Mouse (Mus musculus) v-Abl transformed pro-B cells (cell line): ENCODE results near the gene Stxbp6.

ENCODE experiments used
- in situ Hi-C, 2 experiments: fragments of 400-800 bp; cut with MboI; formaldehyde crosslinking; loops; one replicate each; pipeline ENCODE4 v1.15.1; 2025; ENCODE audit not compliant: unreplicated experiment in 2 of 2

The Stxbp6 gene

GRCm38 (mm10) chr12:44840585-44840984 lies 233.9 kb downstream of the Stxbp6 start:
- in situ Hi-C loops: no loop called here

GRCm38 (mm10) chr12:44839594-44840373 lies 234.7 kb downstream of the Stxbp6 start:
- in situ Hi-C loops: no loop called here

- in situ Hi-C loops: no loop called here
Measured at GRCm38 (mm10) chr12:44835879-44836467, 238.5 kb downstream of the Stxbp6 start.

- in situ Hi-C loops: no loop called here
Measured at GRCm38 (mm10) chr12:44811895-44812294, 262.6 kb downstream of the Stxbp6 start.

GRCm38 (mm10) chr12:44804213-44804612 lies 270.3 kb downstream of the Stxbp6 start:
- in situ Hi-C loops: no loop called here
